Mouse (Mus musculus): Measurements from ENCODE around the gene Plekhs1. TPM values are rescaled to one million over a fixed set of nuclear protein-coding genes. Genes with fewer than 3 reads are reported as not detected.

Gene Plekhs1
- 0.22 and 0.39 TPM in 2 replicates for polyA plus RNA-seq (2015; fragmentation: Nextera tagmentation; extraction: Ambion mirVana)

GRCm38 (mm10) chr19:56461522-56462101 lies at the start of gene Plekhs1:
Gene Plekhs1 (plus strand): TSS chr19:56461640.
- no peaks in the 10 kb centered on the region for H3K27me3 ChIP-seq (replicated peaks)
- H3K4me3 ChIP-seq = no peak within 1 kb of the TSS
- no peaks in the 10 kb centered on the region for H3K4me1 ChIP-seq
- H3K4me2 ChIP-seq = no peak within 1 kb of the TSS
- 68% methylated on average over 10 of the region's 10 CpGs for WGBS
- H3K9ac ChIP-seq = no peak within 1 kb of the TSS
- H3K36me3 ChIP-seq (replicated peaks) = no peaks in the 10 kb centered on the region
- ATAC-seq (replicated peaks) = no peak
- no peak within 1 kb of the TSS for H3K27ac ChIP-seq
- no peaks in the 10 kb centered on the region for H3K9me3 ChIP-seq

GRCm38 (mm10) chr19:56418404-56418803 lies 43.0 kb upstream of the Plekhs1 start:
- WGBS = 92% methylated on average over 4 of the region's 4 CpGs
- H3K4me2 ChIP-seq = no peak overlapping the region
- peaks cover 4% of the 10 kb centered on the region for H3K4me1 ChIP-seq
- no peaks in the 10 kb centered on the region for H3K9me3 ChIP-seq
- H3K4me3 ChIP-seq = no peak overlapping the region
- no peak overlapping the region for H3K9ac ChIP-seq
- ATAC-seq (replicated peaks) = no peak
- no peaks in the 10 kb centered on the region for H3K27me3 ChIP-seq (replicated peaks)
- H3K36me3 ChIP-seq (replicated peaks) = no peaks in the 10 kb centered on the region
- H3K27ac ChIP-seq = no peak overlapping the region

- 77% methylated on average over 9 of the region's 9 CpGs for WGBS
- peaks cover 7% of the 10 kb centered on the region for H3K4me1 ChIP-seq
- no peaks in the 10 kb centered on the region for H3K9me3 ChIP-seq
- no peak overlapping the region for H3K4me3 ChIP-seq
- H3K4me2 ChIP-seq = no peak overlapping the region
- no peak overlapping the region for H3K27ac ChIP-seq
- no peak overlapping the region for H3K9ac ChIP-seq
- no peaks in the 10 kb centered on the region for H3K36me3 ChIP-seq (replicated peaks)
- no peaks in the 10 kb centered on the region for H3K27me3 ChIP-seq (replicated peaks)
- ATAC-seq (replicated peaks) = no peak
Observed at GRCm38 (mm10) chr19:56419452-56419851, 42.0 kb upstream of the Plekhs1 start.

- WGBS = 86% methylated on average over 3 of the region's 3 CpGs
Observed at GRCm38 (mm10) chr19:56420345-56420744, 41.1 kb upstream of the Plekhs1 start.

GRCm38 (mm10) chr19:56422476-56423338 lies 38.7 kb upstream of the Plekhs1 start:
- H3K9me3 ChIP-seq = no peaks in the 10 kb centered on the region
- WGBS = 30% methylated on average over 14 of the region's 14 CpGs
- ATAC-seq (replicated peaks) = peak; percentile 54; the same call in 1 of the 2 replicates
- H3K27me3 ChIP-seq (replicated peaks) = no peaks in the 10 kb centered on the region
- H3K9ac ChIP-seq = no peak overlapping the region
- no peak overlapping the region for H3K4me3 ChIP-seq
- no peak overlapping the region for H3K4me2 ChIP-seq
- no peaks in the 10 kb centered on the region for H3K36me3 ChIP-seq (replicated peaks)
- H3K27ac ChIP-seq = 0 out of 2 replicates have a peak overlapping the region, but pooled peaks have one; percentile 39
- peaks cover 19% of the 10 kb centered on the region for H3K4me1 ChIP-seq

More at GRCm38 (mm10) chr19:56420345-56420744, 41.1 kb upstream of the Plekhs1 start:
- no peak overlapping the region for H3K4me3 ChIP-seq
- H3K4me2 ChIP-seq = no peak overlapping the region
- H3K36me3 ChIP-seq (replicated peaks) = no peaks in the 10 kb centered on the region
- H3K9ac ChIP-seq = no peak overlapping the region
- no peak for ATAC-seq (replicated peaks)
- no peaks in the 10 kb centered on the region for H3K27me3 ChIP-seq (replicated peaks)
- H3K4me1 ChIP-seq = peaks cover 7% of the 10 kb centered on the region
- no peaks in the 10 kb centered on the region for H3K9me3 ChIP-seq
- no peak overlapping the region for H3K27ac ChIP-seq

GRCm38 (mm10) chr19:56423370-56423769 lies 38.1 kb upstream of the Plekhs1 start:
- H3K36me3 ChIP-seq (replicated peaks) = no peaks in the 10 kb centered on the region
- peaks cover 19% of the 10 kb centered on the region for H3K4me1 ChIP-seq
- H3K9ac ChIP-seq = no peak overlapping the region
- no peak overlapping the region for H3K27ac ChIP-seq
- 59% methylated on average over 12 of the region's 12 CpGs for WGBS
- H3K4me2 ChIP-seq = no peak overlapping the region
- no peaks in the 10 kb centered on the region for H3K27me3 ChIP-seq (replicated peaks)
- no peaks in the 10 kb centered on the region for H3K9me3 ChIP-seq
- peak; percentile 9; the same call in 1 of the 2 replicates for ATAC-seq (replicated peaks)
- no peak overlapping the region for H3K4me3 ChIP-seq

GRCm38 (mm10) chr19:56424606-56425395 lies 36.6 kb upstream of the Plekhs1 start:
- H3K36me3 ChIP-seq (replicated peaks) = no peaks in the 10 kb centered on the region
- H3K4me2 ChIP-seq = no peak overlapping the region
- no peak overlapping the region for H3K27ac ChIP-seq
- ATAC-seq (replicated peaks) = no peak
- WGBS = 79% methylated on average over 17 of the region's 17 CpGs
- peaks cover 19% of the 10 kb centered on the region for H3K4me1 ChIP-seq
- H3K9me3 ChIP-seq = no peaks in the 10 kb centered on the region
- no peaks in the 10 kb centered on the region for H3K27me3 ChIP-seq (replicated peaks)
- no peak overlapping the region for H3K4me3 ChIP-seq
- no peak overlapping the region for H3K9ac ChIP-seq

- Histone ChIP-seq H3K9ac (no peak overlapping the region), H3K27ac (peak overlapping the region; percentile 40; the same call in 1 of the 2 replicates)
- WGBS = 62% methylated on average over 9 of the region's 9 CpGs
Observed at GRCm38 (mm10) chr19:56425492-56425891, 35.9 kb upstream of the Plekhs1 start.

GRCm38 (mm10) chr19:56430369-56430768 lies 31.1 kb upstream of the Plekhs1 start:
- no peak overlapping the region for H3K9ac ChIP-seq
- H3K9me3 ChIP-seq = no peaks in the 10 kb centered on the region
- H3K27me3 ChIP-seq (replicated peaks) = no peaks in the 10 kb centered on the region
- H3K27ac ChIP-seq = no peak overlapping the region
- H3K36me3 ChIP-seq (replicated peaks) = no peaks in the 10 kb centered on the region
- no peak overlapping the region for H3K4me2 ChIP-seq
- WGBS = 72% methylated on average over 8 of the region's 8 CpGs
- no peak overlapping the region for H3K4me3 ChIP-seq
- ATAC-seq (replicated peaks) = no peak
- H3K4me1 ChIP-seq = peaks cover 12% of the 10 kb centered on the region

More at GRCm38 (mm10) chr19:56425492-56425891, 35.9 kb upstream of the Plekhs1 start:
- no peaks in the 10 kb centered on the region for H3K27me3 ChIP-seq (replicated peaks)
- no peaks in the 10 kb centered on the region for H3K36me3 ChIP-seq (replicated peaks)
- no peak overlapping the region for H3K4me3 ChIP-seq
- no peak overlapping the region for H3K4me2 ChIP-seq
- ATAC-seq (replicated peaks) = no peak
- no peaks in the 10 kb centered on the region for H3K9me3 ChIP-seq
- peaks cover 19% of the 10 kb centered on the region for H3K4me1 ChIP-seq

GRCm38 (mm10) chr19:56432706-56433105 lies 28.7 kb upstream of the Plekhs1 start:
- no peak overlapping the region for H3K4me3 ChIP-seq
- ATAC-seq (replicated peaks) = no peak
- no peaks in the 10 kb centered on the region for H3K4me1 ChIP-seq
- 76% methylated on average over 10 of the region's 10 CpGs for WGBS
- no peaks in the 10 kb centered on the region for H3K27me3 ChIP-seq (replicated peaks)
- H3K4me2 ChIP-seq = no peak overlapping the region
- H3K27ac ChIP-seq = no peak overlapping the region
- no peaks in the 10 kb centered on the region for H3K9me3 ChIP-seq
- H3K36me3 ChIP-seq (replicated peaks) = no peaks in the 10 kb centered on the region
- H3K9ac ChIP-seq = no peak overlapping the region

- WGBS = 91% methylated on average over 7 of the region's 7 CpGs
- no peak for ATAC-seq (replicated peaks)
- H3K4me2 ChIP-seq = no peak overlapping the region
Observed at GRCm38 (mm10) chr19:56433581-56433980, 27.9 kb upstream of the Plekhs1 start.

GRCm38 (mm10) chr19:56436380-56436779 lies 25.1 kb upstream of the Plekhs1 start:
- no peak for ATAC-seq (replicated peaks)
- H3K9ac ChIP-seq = no peak overlapping the region
- H3K27ac ChIP-seq = no peak overlapping the region
- 86% methylated on average over 13 of the region's 13 CpGs for WGBS
- no peaks in the 10 kb centered on the region for H3K9me3 ChIP-seq
- H3K4me3 ChIP-seq = no peak overlapping the region
- no peaks in the 10 kb centered on the region for H3K27me3 ChIP-seq (replicated peaks)
- H3K36me3 ChIP-seq (replicated peaks) = no peaks in the 10 kb centered on the region
- no peaks in the 10 kb centered on the region for H3K4me1 ChIP-seq
- no peak overlapping the region for H3K4me2 ChIP-seq

More at GRCm38 (mm10) chr19:56433581-56433980, 27.9 kb upstream of the Plekhs1 start:
- Histone ChIP-seq H3K4me3 (no peak overlapping the region), H3K36me3 (replicated peaks) (no peaks in the 10 kb centered on the region), H3K27me3 (replicated peaks) (no peaks in the 10 kb centered on the region), H3K9ac (no peak overlapping the region), H3K27ac (no peak overlapping the region), H3K9me3 (no peaks in the 10 kb centered on the region), H3K4me1 (no peaks in the 10 kb centered on the region)

Data from midbrain, embryonic 15.5 days (tissue).